Mouse (Mus musculus): ENCODE data around the gene Tdg. TPM values are rescaled to one million over a fixed set of nuclear protein-coding genes. Genes with fewer than 3 reads are reported as not detected.
"Not testable (repeated sequence)": the region's sequence is repeated elsewhere in the genome, so short reads cannot be mapped to it uniquely, and the experiment has no call there.

The Tdg gene
- 74.1 and 79.9 TPM in 2 replicates for polyA plus RNA-seq (2016; fragmentation: Nextera tagmentation; extraction: Ambion mirVana)

DNA sequence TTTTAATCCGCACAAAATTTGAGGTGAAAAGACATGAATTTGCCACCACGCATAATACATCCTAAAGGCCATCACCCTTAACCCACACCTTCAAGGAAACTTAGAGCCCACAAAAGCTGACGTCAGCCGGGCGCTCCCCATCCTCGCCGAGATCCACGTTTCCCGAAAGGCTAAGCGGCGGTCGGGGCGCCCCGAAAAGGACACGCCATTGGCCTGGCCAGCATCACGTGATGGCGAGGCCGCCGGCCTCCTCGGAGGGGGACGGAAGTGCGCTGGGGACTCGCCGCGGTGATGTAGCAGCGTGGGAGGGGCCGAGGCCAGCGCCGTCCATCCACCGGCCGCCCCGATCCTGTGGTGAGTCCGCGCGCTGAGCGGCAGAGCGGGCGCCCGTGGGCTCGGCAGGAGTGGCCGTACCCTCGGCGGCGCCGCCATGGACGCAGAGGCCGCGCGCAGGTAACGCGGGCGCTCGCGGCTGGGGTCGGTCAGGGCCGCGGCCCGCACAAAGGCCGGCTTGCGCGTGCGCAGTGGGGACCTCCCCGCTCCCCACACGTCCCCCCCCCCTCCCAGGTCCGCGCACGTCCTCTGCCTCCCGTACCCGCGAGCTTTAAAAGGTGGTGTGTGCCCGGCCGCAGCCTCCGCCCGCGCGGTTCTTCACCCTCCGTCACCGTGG lies at the start of gene Tdg:
Gene Tdg, plus strand, starts transcription at position 243 of the 670 bp plus-strand sequence.
- H3K27ac ChIP-seq = peak within 1 kb of the TSS; percentile 83
- H3K27me3 ChIP-seq (replicated peaks); H3K9me3 ChIP-seq (replicated peaks): not testable (repeated sequence)
- H3K4me2 ChIP-seq = peak within 1 kb of the TSS; percentile 95
- peaks cover 25% of the 10 kb centered on the region for H3K4me1 ChIP-seq
- WGBS (ENCODE audit: insufficient replicate concordance) = under 1% methylated on average over 55 of the region's 78 CpGs
- ATAC-seq = peak; percentile 97
- H3K9ac ChIP-seq = peak within 1 kb of the TSS; percentile 84
- H3K36me3 ChIP-seq = peaks cover 32% of the 10 kb centered on the region
- peak within 1 kb of the TSS; percentile 83 for H3K4me3 ChIP-seq

DNA sequence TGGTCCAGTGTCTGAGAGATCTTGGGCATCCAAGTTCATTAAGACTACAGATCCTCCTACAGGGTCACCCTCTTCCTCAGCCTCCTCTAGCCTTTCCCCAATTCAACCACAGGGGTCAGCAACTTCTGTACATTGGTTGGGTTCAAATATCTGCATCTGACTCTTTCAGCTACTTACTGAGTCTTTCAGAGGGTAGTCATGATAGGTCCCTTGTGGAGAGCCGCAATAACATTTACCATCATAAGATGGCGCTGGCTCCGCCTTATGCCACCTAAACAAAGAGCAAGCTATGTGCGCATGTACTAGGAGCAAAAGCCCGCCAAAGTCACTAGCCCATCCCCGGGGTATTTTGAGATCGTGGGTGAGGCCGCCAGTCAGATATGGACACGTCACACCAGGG lies 40.0 kb upstream of the Tdg start:
- H3K9ac ChIP-seq; H3K9me3 ChIP-seq (replicated peaks); H3K27ac ChIP-seq; H3K27me3 ChIP-seq (replicated peaks); ATAC-seq; H3K4me3 ChIP-seq; H3K4me2 ChIP-seq; H3K4me1 ChIP-seq; H3K36me3 ChIP-seq: not testable (repeated sequence)
- WGBS (ENCODE audit: insufficient replicate concordance) = 63% methylated on average over 9 of the region's 9 CpGs

DNA sequence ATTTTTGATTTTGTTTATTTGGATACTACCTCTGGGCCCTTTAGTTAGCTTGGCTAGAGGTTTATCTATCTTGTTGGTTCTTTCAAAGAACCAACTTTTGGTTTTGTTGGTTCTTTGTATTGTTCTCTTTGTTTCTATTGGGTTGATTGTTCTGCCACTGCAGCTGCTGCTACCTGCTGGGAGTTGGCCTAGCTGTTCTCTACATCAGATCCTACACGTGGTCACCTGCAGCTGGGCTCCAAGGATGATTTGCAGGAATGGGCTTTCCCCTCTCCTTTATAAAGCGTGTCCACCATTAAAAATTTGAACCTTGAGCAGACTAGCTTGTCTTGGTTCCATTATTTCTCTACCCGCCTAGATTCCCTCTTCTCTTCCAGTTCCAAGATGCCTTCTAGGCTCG lies 35.2 kb upstream of the Tdg start:
- H3K4me3 ChIP-seq; H3K4me1 ChIP-seq; H3K27ac ChIP-seq; H3K4me2 ChIP-seq; H3K9me3 ChIP-seq (replicated peaks); H3K9ac ChIP-seq; H3K27me3 ChIP-seq (replicated peaks); H3K36me3 ChIP-seq; ATAC-seq: not testable (repeated sequence)
- WGBS (ENCODE audit: insufficient replicate concordance) = 45% methylated on average over 4 of the region's 4 CpGs

DNA sequence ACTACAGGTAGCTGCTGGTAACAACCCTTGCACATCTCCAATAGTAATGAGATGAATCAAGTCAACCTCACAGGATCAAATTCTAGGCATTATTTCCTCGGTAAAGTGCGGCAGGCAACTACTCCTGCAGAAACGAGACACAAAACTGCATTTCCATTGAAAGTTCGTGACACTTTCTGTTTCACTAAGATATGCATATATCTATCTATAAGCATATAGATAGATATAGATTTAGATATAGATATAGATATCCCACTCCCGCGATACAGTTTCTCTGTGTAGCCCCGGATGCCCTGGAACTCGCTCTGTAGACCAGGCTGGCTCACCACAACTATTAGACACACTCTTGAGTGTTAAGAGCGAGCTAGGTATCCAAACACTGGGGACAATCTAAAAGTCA lies 7.4 kb upstream of the Tdg start:
- H3K36me3 ChIP-seq = peaks cover 13% of the 10 kb centered on the region
- no peaks in the 10 kb centered on the region for H3K9me3 ChIP-seq (replicated peaks)
- no peaks in the 10 kb centered on the region for H3K27me3 ChIP-seq (replicated peaks)
- H3K9ac ChIP-seq = peak overlapping the region; percentile 80
- WGBS (ENCODE audit: insufficient replicate concordance) = 17% methylated on average over 9 of the region's 9 CpGs
- H3K4me2 ChIP-seq = peak overlapping the region; percentile 79
- ATAC-seq = no peak; the same call in 1 of the 2 replicates
- no peak overlapping the region for H3K27ac ChIP-seq
- H3K4me3 ChIP-seq = peak overlapping the region; percentile 79
- peaks cover 12% of the 10 kb centered on the region for H3K4me1 ChIP-seq

DNA sequence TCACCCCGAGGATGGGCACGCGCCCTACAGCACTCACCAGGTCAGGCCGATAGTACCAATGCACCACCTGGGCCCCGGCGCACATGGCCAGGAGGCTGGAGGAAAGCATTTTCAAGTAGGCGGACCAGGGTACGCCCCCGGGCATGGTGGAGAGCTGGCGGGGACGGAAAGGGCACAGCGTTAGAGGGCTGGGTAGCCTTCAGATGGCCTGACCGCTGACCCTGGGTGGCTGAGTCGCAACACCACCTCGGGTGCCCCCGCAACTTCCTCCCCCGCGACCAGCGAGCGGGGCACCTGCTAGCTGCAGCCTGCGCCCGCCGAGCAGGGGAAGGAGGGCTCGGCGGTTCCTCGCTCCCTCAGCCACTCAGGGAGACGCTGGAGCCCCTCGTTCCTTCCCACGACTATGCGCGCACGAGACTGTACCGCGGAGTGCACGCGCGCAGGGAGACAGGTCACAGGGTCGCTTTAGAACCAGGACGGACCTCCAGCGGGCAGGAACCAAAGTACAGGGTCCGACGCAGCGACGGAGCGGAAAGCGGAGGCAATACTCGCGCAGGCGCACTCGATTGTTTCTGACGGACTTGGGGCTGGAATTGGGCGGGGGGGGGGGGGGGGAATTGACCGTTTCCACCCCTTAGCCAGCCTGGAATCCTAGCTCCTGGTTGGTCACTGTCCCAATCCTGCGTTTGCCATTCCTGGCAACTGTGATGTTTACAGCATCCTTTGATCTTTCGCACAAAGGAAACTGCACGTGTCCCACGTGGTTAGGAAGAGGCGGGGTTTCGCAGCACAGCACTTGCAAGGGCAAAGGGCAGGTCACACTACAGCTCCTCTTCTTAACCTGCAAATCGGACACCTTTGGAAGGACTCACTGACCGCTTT lies 6.7 kb upstream of the Tdg start, which contains the start of gene 1190007I07Rik:
Gene 1190007I07Rik, minus strand, starts transcription at position 558 of the 882 bp plus-strand sequence.
- peak; percentile 89 for ATAC-seq
- WGBS (ENCODE audit: insufficient replicate concordance) = under 1% methylated on average over 56 of the region's 61 CpGs
- no peaks in the 10 kb centered on the region for H3K27me3 ChIP-seq (replicated peaks)
- peaks cover 12% of the 10 kb centered on the region for H3K4me1 ChIP-seq
- no peaks in the 10 kb centered on the region for H3K9me3 ChIP-seq (replicated peaks)
- peak within 1 kb of the TSS; percentile 79 for H3K4me3 ChIP-seq
- peak within 1 kb of the TSS; percentile 79 for H3K4me2 ChIP-seq
- H3K36me3 ChIP-seq = peaks cover 10% of the 10 kb centered on the region
- H3K9ac ChIP-seq = peak within 1 kb of the TSS; percentile 80
- H3K27ac ChIP-seq = peak within 1 kb of the TSS; percentile 79

DNA sequence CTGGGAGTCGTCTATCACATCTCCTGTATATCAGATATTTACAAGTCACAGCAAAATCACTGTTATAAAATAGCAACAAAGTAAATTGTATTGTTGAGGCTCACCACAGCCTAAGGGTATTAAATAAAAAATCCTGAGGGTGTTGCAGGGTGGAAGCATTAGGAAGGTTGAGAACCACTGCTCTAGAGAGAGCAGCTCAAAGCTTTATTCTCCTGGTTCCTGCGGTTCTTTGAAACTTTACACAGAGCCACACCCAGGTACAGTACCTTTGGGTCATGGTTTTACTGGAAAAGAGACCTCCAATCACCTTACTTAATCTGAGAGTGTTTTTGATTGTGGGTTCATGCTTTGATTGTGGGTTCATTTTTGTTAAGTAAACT lies 6.1 kb upstream of the Tdg start:
- not testable (repeated sequence) for H3K9me3 ChIP-seq (replicated peaks); H3K36me3 ChIP-seq; H3K27me3 ChIP-seq (replicated peaks)
- ATAC-seq = peak; percentile 17; the same call in 1 of the 2 replicates
- 2% methylated on average over 2 of the region's 2 CpGs for WGBS (ENCODE audit: insufficient replicate concordance)
- Histone ChIP-seq H3K27ac (peak overlapping the region; percentile 79), H3K9ac (peak overlapping the region; percentile 80), H3K4me3 (peak overlapping the region; percentile 79), H3K4me1 (peaks cover 12% of the 10 kb centered on the region), H3K4me2 (peak overlapping the region; percentile 79)

DNA sequence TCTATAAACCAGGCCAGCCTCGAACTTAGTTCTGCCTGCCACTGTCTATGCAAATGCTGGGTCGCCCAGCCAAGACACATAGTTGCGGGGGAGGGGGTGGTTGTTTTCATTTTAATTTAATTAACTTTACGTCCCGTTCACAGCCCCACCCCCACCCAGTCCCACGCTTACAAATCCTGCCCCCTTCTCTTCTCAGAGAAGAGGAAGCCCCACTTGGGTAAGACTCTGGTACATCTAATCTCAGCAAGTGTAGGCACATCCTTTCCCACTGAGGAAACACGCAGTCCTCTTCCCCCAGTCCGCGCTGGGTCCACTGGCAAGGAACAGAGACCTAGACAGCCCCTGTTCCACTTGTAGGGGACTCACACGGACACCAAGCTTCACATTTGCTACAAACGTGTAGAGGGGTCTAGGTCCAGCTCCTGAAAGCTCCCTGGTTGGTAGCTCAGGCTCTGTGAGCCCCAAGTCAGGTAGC lies 480 bp upstream of the Tdg start:
- no peaks in the 10 kb centered on the region for H3K27me3 ChIP-seq (replicated peaks)
- peak overlapping the region; percentile 78 for H3K9ac ChIP-seq
- 6% methylated on average over 11 of the region's 11 CpGs for WGBS (ENCODE audit: insufficient replicate concordance)
- peak; percentile 33 for ATAC-seq
- H3K9me3 ChIP-seq (replicated peaks) = no peaks in the 10 kb centered on the region
- H3K4me1 ChIP-seq = peaks cover 25% of the 10 kb centered on the region
- H3K27ac ChIP-seq = peak overlapping the region; percentile 83
- H3K4me2 ChIP-seq = peak overlapping the region; percentile 95
- peak overlapping the region; percentile 83 for H3K4me3 ChIP-seq
- peaks cover 27% of the 10 kb centered on the region for H3K36me3 ChIP-seq

DNA sequence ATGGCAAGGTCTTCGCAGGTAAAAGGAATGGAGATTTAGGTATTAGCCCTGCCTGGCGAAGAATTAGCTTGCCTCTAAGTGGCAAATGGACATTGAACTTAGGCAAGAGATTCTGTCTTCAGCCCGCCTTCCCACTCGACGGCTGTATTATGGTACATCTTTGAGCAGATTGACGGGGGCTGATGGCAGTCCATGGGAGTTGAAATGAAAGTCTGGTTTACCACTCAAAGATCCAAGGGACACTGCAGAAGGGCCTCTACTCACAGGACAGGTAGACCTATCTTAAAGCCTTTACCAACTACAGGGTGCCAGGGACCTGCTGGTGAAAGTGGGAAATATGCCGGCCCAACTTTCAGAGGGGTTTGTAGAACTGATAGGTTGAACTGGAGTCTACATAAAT lies 869 bp downstream of the Tdg start:
- ATAC-seq = no peak
- H3K9ac ChIP-seq = peak overlapping the region; percentile 84
- no peaks in the 10 kb centered on the region for H3K27me3 ChIP-seq (replicated peaks)
- 14% methylated on average over 7 of the region's 7 CpGs for WGBS (ENCODE audit: insufficient replicate concordance)
- peak overlapping the region; percentile 83 for H3K4me3 ChIP-seq
- H3K27ac ChIP-seq = peak overlapping the region; percentile 78; the same call in 1 of the 2 replicates
- peaks cover 39% of the 10 kb centered on the region for H3K36me3 ChIP-seq
- H3K4me1 ChIP-seq = peaks cover 25% of the 10 kb centered on the region
- H3K4me2 ChIP-seq = peak overlapping the region; percentile 79
- no peaks in the 10 kb centered on the region for H3K9me3 ChIP-seq (replicated peaks)

DNA sequence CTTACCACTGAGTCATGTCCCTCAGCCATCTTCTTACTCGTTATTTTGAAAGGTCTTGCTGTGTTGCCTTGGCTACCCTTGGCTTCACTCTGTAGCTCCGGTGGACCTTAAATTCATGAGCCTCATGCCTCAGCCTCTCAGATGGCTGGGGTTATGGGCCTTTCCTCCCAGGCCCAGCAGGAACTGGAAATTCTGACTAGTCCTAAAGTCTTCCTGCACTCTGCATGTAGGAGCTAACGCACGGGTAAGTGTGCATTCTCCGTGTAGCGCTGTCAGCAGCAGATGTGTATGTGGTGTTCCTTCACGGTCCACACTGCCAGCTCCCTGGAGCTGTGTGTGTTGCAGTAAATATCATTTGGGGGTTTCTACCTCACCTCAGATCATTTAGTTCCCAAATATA lies 1.5 kb downstream of the Tdg start:
- H3K27me3 ChIP-seq (replicated peaks) = no peaks in the 10 kb centered on the region
- WGBS (ENCODE audit: insufficient replicate concordance) = 78% methylated on average over 7 of the region's 7 CpGs
- no peak overlapping the region for H3K27ac ChIP-seq
- peaks cover 25% of the 10 kb centered on the region for H3K4me1 ChIP-seq
- H3K36me3 ChIP-seq = peaks cover 42% of the 10 kb centered on the region
- peak overlapping the region; percentile 83 for H3K4me3 ChIP-seq
- peak overlapping the region; percentile 84; the same call in 1 of the 2 replicates for H3K9ac ChIP-seq
- ATAC-seq = no peak
- peak overlapping the region; percentile 79 for H3K4me2 ChIP-seq
- no peaks in the 10 kb centered on the region for H3K9me3 ChIP-seq (replicated peaks)

DNA sequence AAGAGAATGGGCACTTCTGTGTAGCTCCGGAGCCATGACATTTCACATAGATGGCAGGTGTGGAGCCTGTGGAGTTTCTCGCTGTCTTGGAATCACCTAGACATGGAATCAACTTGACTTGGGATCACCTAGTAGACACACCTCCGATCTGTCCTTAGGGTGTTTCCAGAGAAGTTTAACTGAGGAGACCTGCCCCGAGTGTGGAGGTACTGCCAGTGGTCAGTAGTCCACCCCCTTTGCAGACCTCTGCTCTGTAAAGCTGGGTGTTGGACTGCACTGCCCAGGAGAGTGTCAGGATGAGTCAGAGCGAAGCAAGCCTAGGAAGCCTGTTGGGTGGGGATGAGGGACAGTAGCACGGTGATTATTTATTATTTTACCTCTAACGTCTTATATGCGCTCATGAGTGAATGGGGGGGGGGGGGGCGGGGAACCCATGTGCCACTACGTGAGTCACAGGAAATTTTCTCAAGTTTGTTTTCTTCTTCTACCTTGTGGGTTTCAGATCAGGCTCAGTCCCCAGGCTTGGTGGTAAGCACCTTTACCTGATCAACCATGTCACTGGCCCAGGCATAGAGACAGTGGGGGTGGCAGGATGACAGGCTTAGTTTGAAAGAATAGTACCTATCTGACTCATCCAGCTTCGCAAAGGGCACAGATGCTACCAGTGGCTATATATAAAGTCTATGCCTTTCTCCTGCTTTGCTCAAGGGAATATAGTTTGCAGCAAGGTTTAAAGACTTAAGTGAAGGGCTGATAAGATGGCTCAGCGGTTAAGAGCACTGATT lies 3.1 kb downstream of the Tdg start:
- ATAC-seq = no peak
- H3K27me3 ChIP-seq (replicated peaks) = no peaks in the 10 kb centered on the region
- H3K9me3 ChIP-seq (replicated peaks) = no peaks in the 10 kb centered on the region
- 89% methylated on average over 12 of the region's 12 CpGs for WGBS (ENCODE audit: insufficient replicate concordance)
- H3K4me1 ChIP-seq = peaks cover 25% of the 10 kb centered on the region
- H3K27ac ChIP-seq = no peak overlapping the region
- H3K36me3 ChIP-seq = peaks cover 57% of the 10 kb centered on the region
- H3K4me3 ChIP-seq = no peak overlapping the region
- H3K4me2 ChIP-seq = no peak overlapping the region
- H3K9ac ChIP-seq = no peak overlapping the region

DNA sequence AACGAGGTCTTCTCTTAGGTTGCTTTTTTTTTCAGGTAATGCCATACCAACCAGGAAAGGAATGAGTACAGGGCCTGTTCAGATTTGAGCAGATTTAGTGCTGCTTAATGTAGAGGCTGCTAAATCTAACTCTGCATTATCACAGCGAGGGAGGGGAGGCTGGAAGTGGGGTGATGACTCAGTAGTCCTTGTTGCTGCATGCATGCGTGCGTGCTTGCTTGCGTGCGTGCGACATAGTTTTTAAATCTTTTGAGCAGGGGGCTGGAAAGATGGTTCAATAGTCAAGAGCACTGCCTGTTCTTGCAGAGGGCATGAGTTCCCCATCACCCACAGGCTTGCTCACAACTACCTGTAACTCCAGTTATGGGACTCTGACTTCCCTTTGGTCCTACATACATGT lies 4.7 kb downstream of the Tdg start:
- Histone ChIP-seq H3K36me3 (peaks cover 72% of the 10 kb centered on the region), H3K4me2 (no peak overlapping the region), H3K27me3 (replicated peaks) (no peaks in the 10 kb centered on the region), H3K9ac (no peak overlapping the region), H3K9me3 (replicated peaks) (no peaks in the 10 kb centered on the region), H3K4me1 (peaks cover 17% of the 10 kb centered on the region), H3K4me3 (no peak overlapping the region), H3K27ac (no peak overlapping the region)
- ATAC-seq = no peak
- 88% methylated on average over 7 of the region's 7 CpGs for WGBS (ENCODE audit: insufficient replicate concordance)
